Mouse (Mus musculus): ENCODE measurements at regions not wholly inside any gene's neighbourhood (a gene's known extent, or its start where the extent isn't known, plus 50 kb on each side); places are given as distances from the start of the nearest gene placed in this dataset.
A peak's percentile ranks its signal among the peaks of the same experiment; 100 is the strongest.

DNA sequence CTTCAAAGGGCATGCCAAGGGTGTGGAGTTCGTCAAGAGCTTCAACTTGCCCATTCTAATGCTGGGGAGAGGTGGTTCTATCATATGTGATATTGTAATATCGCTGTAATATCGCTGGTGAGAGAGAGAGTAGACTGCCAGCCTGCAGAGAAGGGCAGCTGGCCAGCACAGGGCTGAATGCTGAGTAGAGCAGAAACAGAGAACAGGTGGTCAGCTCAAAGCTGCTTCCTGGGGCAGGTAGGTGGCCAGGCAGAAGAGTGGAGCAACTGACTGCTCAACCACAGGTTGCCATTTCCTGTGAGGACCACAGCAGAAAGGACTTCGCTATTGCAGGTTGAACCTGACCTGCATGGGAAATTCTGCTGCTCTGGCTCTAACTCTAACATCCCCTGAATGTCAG is 108.5 kb upstream of the Hs6st1 start:
- no peak for DNase-seq (ENCODE audit: low spot score in 2 of 2)

DNA sequence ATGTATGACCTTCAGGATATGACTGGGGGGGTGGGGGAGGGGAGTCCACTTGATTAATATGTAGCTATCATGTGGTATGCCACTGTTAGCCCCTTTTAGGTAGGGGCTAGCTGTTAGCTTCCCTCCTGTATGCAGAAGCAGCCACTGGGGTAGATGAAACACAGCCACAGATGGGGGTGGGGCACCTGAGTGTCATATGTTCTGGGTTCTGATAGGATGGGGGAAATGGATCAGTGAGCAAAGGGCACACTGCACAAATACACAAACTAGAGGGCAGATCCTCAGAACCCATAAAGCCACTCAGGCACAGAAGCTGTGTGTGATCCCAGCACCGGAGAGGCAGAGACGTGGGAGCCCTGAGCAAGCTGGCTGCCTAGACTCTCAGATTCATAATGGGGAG is 107.4 kb upstream of the Hs6st1 start:
- no peak for DNase-seq (ENCODE audit: low spot score in 2 of 2)

DNA sequence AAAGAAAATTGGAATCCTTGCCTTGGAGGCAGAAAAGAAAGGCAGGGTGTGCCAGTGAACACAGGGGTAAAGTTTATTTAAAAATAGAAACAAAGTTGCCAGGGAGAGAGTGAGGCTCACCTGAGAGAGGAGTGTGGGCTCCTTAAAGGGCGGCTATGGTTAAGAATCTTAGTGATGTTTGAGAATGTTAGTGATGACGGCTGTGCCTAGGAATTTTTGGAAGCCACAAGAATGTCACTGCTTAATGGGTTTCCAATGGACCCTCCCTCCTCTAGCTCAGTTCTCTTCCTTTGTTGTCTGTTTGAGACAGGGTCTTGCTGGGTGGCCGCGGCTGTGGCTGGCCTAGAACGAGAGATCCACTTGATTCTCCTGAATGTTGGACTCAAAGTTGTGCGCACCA is 106.3 kb upstream of the Hs6st1 start:
- no peak for DNase-seq (ENCODE audit: low spot score in 2 of 2)

DNA sequence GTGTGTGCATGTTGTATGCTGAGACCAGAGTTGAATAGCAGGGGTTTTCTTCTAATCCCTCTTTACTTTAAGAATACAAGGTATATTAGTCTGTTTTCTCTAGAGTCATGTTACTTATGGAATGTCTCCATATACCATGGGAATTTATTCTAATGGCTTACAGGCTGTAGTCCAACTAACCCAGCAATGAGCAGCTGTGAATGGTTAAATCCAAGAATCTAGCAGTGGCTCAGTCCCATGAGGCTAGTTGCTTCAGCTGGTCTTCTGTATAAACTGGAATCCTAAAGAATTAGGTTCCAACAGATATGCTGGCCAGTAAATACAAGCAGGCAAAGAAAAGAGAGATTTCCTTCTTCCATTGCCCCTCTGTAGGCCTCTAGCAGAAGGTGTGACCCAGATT is 99.7 kb upstream of the Hs6st1 start:
- no peak for DNase-seq (ENCODE audit: low spot score in 2 of 2)

- no peak for DNase-seq (ENCODE audit: low spot score in 2 of 2)
Observed at GRCm38 (mm10) chr1:35971435-35972189, 96.6 kb upstream of the Hs6st1 start.

DNA sequence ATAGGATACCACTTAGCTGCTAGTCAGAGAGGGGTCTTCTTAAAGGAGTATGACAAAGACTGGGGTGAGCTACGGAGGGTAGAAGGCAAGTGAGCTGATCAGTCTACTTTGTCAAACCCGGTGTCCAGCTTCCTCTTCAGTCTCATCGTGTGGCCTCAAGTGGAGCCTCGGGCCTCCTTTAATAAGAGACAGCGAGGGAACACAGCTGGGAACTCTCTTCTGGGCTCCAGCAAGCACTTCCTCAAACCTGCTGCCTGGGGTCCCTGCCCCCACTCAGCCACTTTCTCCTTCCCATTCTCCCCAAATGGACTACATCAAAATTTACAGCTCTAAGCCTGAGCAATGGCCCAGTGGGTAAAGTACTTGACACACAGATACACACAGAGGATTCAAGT is 96.0 kb upstream of the Hs6st1 start:
- DNase-seq (ENCODE audit: low spot score in 2 of 2): no peak

- DNase-seq (ENCODE audit: low spot score in 2 of 2): no peak
Observed at GRCm38 (mm10) chr1:35973386-35973785, 94.8 kb upstream of the Hs6st1 start.

- DNase-seq (ENCODE audit: low spot score in 2 of 2): no peak
Observed at GRCm38 (mm10) chr1:35975611-35976208, 92.5 kb upstream of the Hs6st1 start.

DNA sequence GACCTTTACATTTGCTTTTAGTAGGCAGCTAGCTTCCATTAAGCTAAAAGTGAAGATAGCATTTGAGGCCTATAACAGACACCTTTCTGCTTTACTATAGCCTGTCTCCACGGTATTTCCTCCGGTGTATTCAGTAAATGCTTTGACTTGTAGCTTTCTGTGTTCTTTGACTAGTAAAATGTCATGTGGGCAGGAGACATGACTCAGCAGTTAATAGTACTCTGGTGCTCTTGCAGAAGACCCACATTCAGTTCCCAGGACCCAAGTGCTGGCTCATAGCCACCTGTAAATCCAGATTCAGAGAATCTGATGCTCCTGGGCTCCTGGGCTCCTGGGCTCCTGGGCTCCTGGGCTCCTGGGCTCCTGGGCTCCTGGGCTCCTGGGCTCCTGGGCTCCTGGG is 91.7 kb upstream of the Hs6st1 start:
- DNase-seq (ENCODE audit: low spot score in 2 of 2): no peak

DNA sequence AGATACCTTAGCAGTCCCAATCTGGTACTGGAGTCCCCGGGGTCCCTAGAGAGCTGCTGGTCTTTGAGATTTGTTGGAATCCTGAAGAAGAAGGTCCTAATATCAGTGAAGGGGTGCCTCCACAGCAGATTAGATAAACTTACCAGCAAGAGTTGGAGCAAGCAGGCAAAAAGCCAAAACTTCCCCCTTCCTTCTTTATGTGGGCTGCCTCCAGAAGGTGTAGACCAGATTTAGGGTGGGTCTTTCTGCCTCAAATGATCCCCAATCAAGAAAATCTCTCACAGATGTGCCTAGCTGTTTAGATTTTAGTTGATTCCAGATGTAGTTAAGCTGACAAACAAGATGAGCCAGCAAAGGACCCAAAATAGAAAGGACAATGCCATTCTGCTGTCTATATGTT is 90.1 kb upstream of the Hs6st1 start:
- DNase-seq (ENCODE audit: low spot score in 2 of 2): no peak

GRCm38 (mm10) chr1:35978766-35979165 is 89.4 kb upstream of the Hs6st1 start:
- DNase-seq (ENCODE audit: low spot score in 2 of 2): no peak

DNA sequence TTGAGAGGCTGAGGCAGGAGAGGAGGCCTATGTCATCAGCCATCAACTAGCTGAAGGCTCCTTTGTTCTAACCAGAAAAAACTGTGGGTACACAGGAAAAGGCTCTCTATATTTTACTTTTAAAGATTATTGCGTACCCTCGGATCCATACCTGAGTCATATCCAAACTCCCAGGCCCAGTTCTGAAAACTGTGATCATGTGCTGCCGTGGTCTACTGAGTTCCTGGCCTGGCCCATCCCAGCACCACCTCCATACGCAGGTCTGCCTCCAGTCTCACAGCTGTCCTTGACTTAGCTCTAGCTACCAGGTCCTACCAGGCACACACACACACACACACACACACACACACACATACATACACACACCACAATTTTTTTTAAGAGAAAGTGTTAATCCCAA is 87.0 kb upstream of the Hs6st1 start:
- no peak for DNase-seq (ENCODE audit: low spot score in 2 of 2)

DNA sequence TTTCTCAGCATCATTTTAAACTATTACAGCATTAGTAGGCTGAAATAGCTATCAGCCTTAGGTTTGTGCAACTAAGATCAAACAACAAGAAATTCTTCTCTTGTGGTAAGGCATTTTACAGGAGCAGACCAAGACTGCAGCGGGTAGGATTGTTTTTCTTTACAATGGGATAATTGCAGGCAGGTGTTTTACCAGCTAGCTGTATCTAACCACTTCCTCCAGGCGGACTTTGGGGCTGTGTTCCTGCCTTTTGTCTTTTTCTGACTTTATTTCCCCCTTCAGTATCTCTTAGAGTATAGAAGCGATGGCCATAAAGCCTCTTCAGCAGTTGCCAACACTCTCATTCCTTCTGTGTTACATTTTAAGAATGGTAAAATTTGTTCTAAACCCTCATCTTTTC is 84.8 kb upstream of the Hs6st1 start:
- DNase-seq (ENCODE audit: low spot score in 2 of 2): no peak

- DNase-seq (ENCODE audit: low spot score in 2 of 2): no peak
Observed at GRCm38 (mm10) chr1:35985318-35985717, 82.9 kb upstream of the Hs6st1 start.

DNA sequence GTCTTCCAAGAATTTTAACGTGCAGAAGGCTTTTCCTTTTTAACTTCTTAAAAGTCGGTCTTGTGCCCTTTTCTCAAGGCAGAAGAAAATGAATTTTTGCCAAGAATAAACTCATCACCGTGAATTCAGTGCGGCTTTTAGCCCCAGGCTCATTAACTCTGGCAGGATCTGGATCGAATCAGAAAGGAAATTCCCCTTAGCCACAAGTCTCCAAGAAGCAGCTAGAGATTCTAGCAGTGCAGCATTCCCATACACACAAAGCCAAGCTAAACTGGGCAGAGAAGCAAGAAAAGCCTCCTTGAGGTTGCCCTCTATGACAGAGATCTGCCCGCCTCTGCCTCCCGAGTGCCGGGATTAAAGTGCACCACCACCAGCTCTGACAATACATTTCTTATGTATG is 81.5 kb upstream of the Hs6st1 start:
- no peak for DNase-seq (ENCODE audit: low spot score in 2 of 2)

GRCm38 (mm10) chr1:35992227-35992909 is 75.8 kb upstream of the Hs6st1 start:
- no peak for DNase-seq (ENCODE audit: low spot score in 2 of 2)

DNA sequence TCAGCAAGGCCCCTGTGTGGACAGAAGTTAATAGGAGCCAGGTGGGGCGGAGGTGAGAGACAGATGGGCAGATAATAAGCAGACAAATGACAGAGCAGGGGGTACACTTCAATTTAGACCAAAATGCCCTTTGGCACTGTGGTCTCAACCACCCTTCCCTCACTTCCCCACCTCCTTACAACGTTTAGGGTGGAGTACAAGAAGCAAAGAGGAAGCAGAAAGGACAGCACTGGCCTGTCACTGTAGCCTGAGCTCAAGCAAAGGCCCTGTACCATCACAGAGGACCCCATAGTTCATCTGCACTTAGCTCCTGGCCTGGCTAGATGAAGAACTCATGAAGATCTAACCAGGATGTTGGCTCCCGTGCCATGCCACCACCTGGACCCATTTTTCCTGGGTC is 75.3 kb upstream of the Hs6st1 start:
- DNase-seq (ENCODE audit: low spot score in 2 of 2): no peak

GRCm38 (mm10) chr1:35995691-35996090 is 72.5 kb upstream of the Hs6st1 start:
- DNase-seq (ENCODE audit: low spot score in 2 of 2): peak in 1 of 2 experiments; percentile 39

GRCm38 (mm10) chr1:36001319-36001718 is 66.9 kb upstream of the Hs6st1 start:
- DNase-seq (ENCODE audit: low spot score in 2 of 2): no peak

DNA sequence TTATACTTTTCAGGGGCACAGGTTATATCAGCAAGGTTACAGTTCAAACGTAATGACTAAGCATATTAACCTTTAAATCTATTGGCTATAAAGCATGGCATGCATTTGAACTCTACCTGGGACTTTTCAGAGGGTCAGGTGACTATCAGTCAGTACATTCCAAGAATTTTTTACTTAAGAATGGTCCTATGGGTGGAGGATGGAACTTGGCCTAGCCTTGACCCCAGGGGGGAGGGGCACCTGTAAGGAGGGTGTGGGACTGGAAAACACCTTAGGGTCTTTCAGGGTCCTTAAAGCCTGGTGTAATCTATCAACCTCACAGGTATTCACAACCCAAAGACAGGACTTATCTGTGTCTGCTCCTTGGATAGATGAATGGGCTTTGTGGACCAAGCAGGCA is 66.4 kb upstream of the Hs6st1 start:
- DNase-seq (ENCODE audit: low spot score in 2 of 2): no peak

DNA sequence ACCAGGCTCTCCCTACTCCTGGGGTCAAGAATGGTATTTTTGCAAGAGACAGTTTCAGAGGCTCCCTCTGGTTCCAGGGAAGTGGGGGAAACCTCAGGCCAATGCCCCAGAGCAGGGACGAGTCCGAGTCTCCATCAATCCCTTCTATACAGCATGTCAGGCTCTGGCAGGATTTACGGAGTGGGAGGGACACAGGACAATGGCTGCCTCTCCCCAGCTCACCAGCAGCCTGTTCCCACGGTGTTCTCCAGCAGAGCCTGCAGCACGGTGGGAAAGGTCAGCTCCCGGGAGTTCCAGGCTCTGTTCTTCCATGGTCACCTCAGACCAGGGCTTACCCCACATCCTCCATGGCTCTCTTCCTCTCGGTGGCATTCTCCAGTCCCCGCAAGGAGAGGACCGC is 64.6 kb upstream of the Hs6st1 start:
- no peak for DNase-seq (ENCODE audit: low spot score in 2 of 2)

DNA sequence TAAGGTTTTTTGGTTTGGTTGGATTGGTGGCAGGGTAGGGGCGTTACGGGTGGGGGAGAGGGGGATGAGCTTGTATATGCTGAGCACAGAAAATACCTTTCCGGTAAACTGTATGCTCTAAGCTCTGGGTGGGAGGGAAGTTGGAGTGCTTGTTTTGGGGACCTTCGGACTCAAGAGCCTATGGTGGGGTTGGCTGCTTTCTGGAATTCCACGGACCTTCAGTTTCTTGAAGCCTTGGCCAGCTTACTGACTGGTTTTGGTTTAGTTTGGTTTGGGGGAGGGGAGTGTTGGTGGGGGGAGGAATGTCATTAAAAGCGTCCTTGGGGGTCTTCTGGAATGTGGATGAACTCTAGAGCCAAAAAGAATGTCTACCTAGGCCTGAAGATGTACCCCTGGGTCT is 59.6 kb upstream of the Hs6st1 start:
- DNase-seq (ENCODE audit: low spot score in 2 of 2): no peak

DNA sequence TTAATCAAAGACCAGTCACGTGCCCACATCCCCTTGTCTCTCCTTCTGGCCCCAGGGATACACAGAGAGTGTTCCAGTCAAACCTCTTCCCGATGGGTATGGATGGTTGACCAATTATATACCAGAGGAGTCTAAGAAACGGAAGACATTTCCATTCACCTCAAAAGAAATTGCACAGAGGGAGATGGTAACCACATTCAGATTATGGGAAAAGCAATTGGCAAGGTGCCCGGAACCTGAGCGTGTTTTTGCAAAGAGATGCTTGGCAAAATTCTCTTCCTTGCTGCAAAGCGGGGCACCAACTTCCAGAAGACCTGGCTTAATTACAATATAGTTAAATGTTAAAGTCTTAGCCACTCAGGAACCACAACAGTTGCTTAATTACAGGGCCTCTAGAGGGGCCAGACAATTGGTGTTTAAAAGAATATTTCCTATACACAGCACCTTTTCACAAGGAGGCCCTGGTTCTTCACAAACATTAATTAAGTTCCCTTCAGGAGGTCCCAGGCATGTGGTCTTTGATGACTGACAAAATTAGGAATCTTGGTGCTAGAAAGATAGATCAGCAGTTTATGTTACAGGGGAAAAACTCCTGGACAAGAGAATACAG is 59.1 kb upstream of the Hs6st1 start:
- DNase-seq (ENCODE audit: low spot score in 2 of 2): peak in 1 of 2 experiments; percentile 39

All from frontal cortex, postnatal 10 days (tissue).